Mouse (Mus musculus) midbrain, embryonic 15.5 days (tissue): ENCODE measurements at regions not wholly inside any gene's neighbourhood (a gene's known extent, or its start where the extent isn't known, plus 50 kb on each side); places are given as distances from the start of the nearest gene placed in this dataset.

Experiments
- ATAC-seq: fragments of 200-750 bp; cut with Nextera tagmentation; replicated peaks from 2 replicates; pipeline ENCODE4 v1.8.0; 2017; ENCODE audit warnings: moderate TSS enrichment
- H3K27ac ChIP-seq: fragments of 300-500 bp; sonication (generic); 2 replicates; pipeline ENCODE4 v1.5.1; 2015; ENCODE audit warnings: mild to moderate bottlenecking, inconsistent platforms
- H3K27me3 ChIP-seq: fragments of 300-500 bp; sonication (generic); replicated peaks from 2 replicates; pipeline ENCODE4 v1.6.1; 2015; ENCODE audit warnings: inconsistent platforms
- H3K36me3 ChIP-seq: fragments of 300-500 bp; sonication (generic); replicated peaks from 2 replicates; pipeline ENCODE4 v1.6.1; 2015; ENCODE audit warnings: inconsistent platforms
- H3K4me1 ChIP-seq: fragments of 300-500 bp; sonication (generic); 2 replicates; pipeline ENCODE4 v1.6.1; 2015; ENCODE audit warnings: inconsistent platforms
- H3K4me2 ChIP-seq: fragments of 300-500 bp; sonication (generic); 2 replicates; pipeline ENCODE4 v1.6.1; 2015; ENCODE audit warnings: inconsistent platforms, mild to moderate bottlenecking, moderate library complexity
- H3K4me3 ChIP-seq: fragments of 300-500 bp; sonication (generic); 2 replicates; pipeline ENCODE4 v1.5.1; 2015; ENCODE audit warnings: mild to moderate bottlenecking, inconsistent platforms
- H3K9ac ChIP-seq: fragments of 300-500 bp; sonication (generic); 2 replicates; pipeline ENCODE4 v1.6.1; 2015; ENCODE audit warnings: mild to moderate bottlenecking, inconsistent platforms
- H3K9me3 ChIP-seq: fragments of 300-500 bp; sonication (generic); 2 replicates; pipeline ENCODE4 v1.6.1; 2016; ENCODE audit warnings: inconsistent platforms
- WGBS: fragments of 180-500 bp; shearing (Covaris S2); methylation state at CpG from one replicate; pipeline ENCODE4 v1.1.7; 2015; ENCODE audit warnings: mixed read lengths; 5-methylcytosine and 5-hydroxymethylcytosine counted together

DNA sequence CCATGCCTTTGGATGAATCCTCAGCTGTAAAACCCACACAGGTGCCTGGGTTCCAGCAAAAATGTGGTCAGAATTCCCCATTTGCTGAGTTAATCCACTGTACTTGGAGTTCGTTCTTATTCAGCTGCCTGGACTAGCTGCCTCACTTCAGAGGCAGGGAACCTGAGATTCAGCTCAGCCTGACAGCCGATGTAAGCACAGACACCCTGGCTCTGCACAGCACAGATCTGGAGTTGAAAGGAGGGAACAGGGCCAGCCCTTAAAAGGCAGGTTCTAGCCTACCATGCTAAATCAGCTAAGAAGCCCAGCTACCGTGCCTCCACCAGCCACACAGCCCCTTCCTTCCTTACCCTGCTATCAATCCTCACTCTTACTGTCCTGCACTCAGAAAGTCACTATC is 306.0 kb downstream of the Mroh4 start:
- Histone ChIP-seq H3K9me3 (no peaks in the 10 kb centered on the region), H3K27me3 (no peaks in the 10 kb centered on the region), H3K4me3 (no peak overlapping the region), H3K36me3 (no peaks in the 10 kb centered on the region), H3K9ac (no peak overlapping the region), H3K4me1 (no peaks in the 10 kb centered on the region; the same call in 1 of the 2 replicates), H3K4me2 (no peak overlapping the region), H3K27ac (no peak overlapping the region)
- ATAC-seq, result no peak
- WGBS, result 53% methylated on average over 3 of the region's 3 CpGs

DNA sequence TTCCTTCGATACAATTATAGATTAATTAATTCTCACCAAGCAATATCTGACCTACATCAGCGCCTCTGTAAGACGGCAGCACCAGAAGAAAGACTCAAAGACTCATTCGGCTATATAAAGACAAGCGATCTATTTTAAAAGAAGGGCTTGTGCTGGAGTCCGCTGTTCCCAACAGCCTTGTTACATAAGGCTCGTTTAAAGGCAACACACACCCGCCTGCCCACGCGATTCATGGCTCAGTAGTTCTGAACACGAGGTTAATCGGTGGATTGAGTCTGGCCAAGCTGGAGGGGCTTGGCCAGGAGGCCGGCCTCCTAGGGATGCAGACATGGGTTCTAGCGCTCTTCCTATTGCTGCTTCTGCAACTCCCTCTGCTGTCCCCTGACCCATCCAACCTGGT is 306.9 kb downstream of the Mroh4 start:
- H3K4me2 ChIP-seq, result no peak overlapping the region
- no peak for ATAC-seq
- no peak overlapping the region for H3K4me3 ChIP-seq
- 55% methylated on average over 14 of the region's 14 CpGs for WGBS
- H3K4me1 ChIP-seq, result no peaks in the 10 kb centered on the region; the same call in 1 of the 2 replicates
- no peak overlapping the region for H3K27ac ChIP-seq
- no peak overlapping the region for H3K9ac ChIP-seq
- no peaks in the 10 kb centered on the region for H3K36me3 ChIP-seq
- no peaks in the 10 kb centered on the region for H3K9me3 ChIP-seq
- no peaks in the 10 kb centered on the region for H3K27me3 ChIP-seq

DNA sequence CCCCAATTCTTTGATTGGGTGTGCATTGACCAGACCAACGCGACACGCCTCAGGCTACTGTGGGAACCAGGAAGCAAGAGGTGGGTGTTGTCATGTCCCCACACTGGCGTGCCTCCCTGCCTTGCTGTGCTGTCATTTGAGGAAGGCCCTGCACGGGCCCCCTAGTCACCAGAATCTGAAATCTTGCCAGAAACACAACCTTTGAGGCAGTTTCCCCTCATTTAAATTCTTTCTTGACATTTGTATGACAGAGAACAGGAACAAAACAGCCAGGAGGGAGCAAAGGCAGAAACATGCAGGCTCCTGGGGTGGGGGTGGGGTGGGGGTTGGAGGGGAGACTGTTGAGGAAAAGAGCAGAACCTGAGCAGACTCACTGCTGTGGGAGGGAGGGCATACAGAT is 309.5 kb downstream of the Mroh4 start:
- Histone ChIP-seq H3K9ac (no peak overlapping the region), H3K36me3 (no peaks in the 10 kb centered on the region), H3K27ac (no peak overlapping the region), H3K4me3 (no peak overlapping the region), H3K9me3 (no peaks in the 10 kb centered on the region), H3K27me3 (no peaks in the 10 kb centered on the region), H3K4me2 (no peak overlapping the region), H3K4me1 (peaks cover 5% of the 10 kb centered on the region; the same call in 1 of the 2 replicates)
- WGBS, result 75% methylated on average over 5 of the region's 5 CpGs
- no peak for ATAC-seq

DNA sequence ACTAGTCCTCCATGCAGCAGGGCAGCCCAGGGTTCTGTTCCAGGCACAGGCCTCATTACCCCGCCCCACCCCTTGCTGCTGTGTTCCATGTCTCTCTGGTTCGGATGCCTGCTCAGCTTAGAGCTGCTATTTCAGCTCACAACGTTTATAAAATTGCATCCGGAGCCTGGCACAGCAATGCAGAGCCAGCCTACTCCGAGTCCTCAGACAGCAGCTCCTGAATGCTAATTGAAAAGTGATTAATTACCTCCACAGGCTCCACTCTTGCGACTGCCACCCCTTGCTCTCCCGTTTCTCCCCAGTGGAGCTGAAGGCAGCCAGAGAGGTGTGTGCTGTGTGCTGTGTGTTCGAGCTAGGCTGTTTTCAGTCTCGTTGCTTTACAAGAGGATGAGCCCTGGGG is 310.6 kb downstream of the Mroh4 start:
- no peak overlapping the region for H3K9ac ChIP-seq
- no peak for ATAC-seq
- H3K4me3 ChIP-seq, result no peak overlapping the region
- H3K4me2 ChIP-seq, result no peak overlapping the region
- no peaks in the 10 kb centered on the region for H3K9me3 ChIP-seq
- H3K27me3 ChIP-seq, result no peaks in the 10 kb centered on the region
- peaks cover 5% of the 10 kb centered on the region; the same call in 1 of the 2 replicates for H3K4me1 ChIP-seq
- WGBS, result 42% methylated on average over 9 of the region's 9 CpGs
- no peaks in the 10 kb centered on the region for H3K36me3 ChIP-seq
- 0 out of 2 replicates have a peak overlapping the region, but pooled peaks have one; percentile 14 for H3K27ac ChIP-seq

DNA sequence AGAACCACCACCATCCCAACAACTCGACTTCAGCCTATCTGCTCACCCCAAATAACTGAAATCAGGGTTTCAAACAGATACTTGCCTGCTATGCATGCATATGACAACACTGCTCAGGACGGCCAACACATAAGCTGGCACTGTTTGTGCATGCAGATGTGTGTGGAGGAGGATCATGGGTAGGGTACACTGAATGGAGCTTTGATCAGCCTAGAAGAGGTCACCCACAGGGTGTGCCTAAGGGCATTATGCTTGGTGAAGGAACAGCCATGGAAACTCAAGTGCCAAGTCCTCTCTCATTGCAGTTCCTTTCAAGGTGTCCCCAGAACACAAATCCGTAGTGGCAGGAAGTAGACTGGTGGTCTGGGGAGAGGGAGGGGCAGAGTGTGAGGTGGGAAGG is 316.7 kb downstream of the Mroh4 start:
- Histone ChIP-seq H3K4me1 (peaks cover 24% of the 10 kb centered on the region), H3K9me3 (no peaks in the 10 kb centered on the region), H3K9ac (no peak overlapping the region), H3K27me3 (no peaks in the 10 kb centered on the region), H3K27ac (0 out of 2 replicates have a peak overlapping the region, but pooled peaks have one; percentile 0), H3K4me2 (no peak overlapping the region), H3K36me3 (no peaks in the 10 kb centered on the region), H3K4me3 (no peak overlapping the region)
- ATAC-seq, result no peak
- 52% methylated on average over 3 of the region's 3 CpGs for WGBS

DNA sequence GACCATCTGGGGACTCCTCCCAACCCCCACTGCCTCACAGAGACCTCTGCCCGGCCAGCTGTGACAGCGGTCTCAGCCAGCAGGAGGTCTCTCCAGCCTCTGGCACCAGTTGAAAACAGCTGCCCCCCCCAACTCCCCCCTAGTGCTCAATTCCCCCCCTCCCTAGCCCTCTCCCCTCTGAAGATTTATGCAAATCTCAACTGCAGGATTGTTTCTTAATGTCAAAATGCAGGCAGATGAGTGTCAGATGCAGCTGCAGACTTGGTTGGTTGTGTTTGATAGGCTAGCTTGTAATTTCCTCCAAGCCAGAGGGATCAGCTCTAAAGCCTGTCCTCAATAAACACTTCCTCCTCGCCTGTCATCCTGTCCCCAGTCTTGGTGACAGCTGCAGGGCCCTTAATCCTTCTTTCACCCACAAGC is 317.7 kb downstream of the Mroh4 start:
- H3K36me3 ChIP-seq, result no peaks in the 10 kb centered on the region
- H3K27me3 ChIP-seq, result no peaks in the 10 kb centered on the region
- no peak overlapping the region for H3K4me2 ChIP-seq
- peaks cover 24% of the 10 kb centered on the region for H3K4me1 ChIP-seq
- ATAC-seq, result 0 out of 2 replicates have a peak, but pooled peaks have one; percentile 45
- no peak overlapping the region for H3K4me3 ChIP-seq
- H3K9ac ChIP-seq, result no peak overlapping the region
- no peaks in the 10 kb centered on the region for H3K9me3 ChIP-seq
- peak overlapping the region; percentile 24; the same call in 1 of the 2 replicates for H3K27ac ChIP-seq
- 7% methylated on average over 3 of the region's 3 CpGs for WGBS

DNA sequence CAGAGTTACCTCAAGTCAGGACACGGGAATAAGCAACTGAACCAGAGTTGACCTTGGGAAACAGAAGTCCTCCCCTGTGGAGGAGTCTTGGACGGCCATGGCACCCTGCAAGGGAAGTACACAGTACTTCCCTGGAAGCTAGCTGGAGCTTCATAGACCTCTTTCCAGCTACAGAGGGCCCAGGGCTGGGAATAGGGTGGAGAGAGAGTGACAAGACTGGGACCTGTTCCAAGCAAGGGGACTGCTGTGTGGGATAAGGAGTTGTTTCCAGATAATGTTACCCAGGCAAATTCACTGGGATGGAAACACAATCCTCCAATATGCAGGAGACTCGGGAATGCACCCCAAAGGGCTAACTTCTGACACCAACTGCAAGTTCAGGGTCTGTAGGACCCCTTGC is 325.1 kb downstream of the Mroh4 start:
- Histone ChIP-seq H3K9ac (no peak overlapping the region), H3K4me1 (no peaks in the 10 kb centered on the region), H3K36me3 (no peaks in the 10 kb centered on the region), H3K4me2 (no peak overlapping the region), H3K27ac (no peak overlapping the region), H3K27me3 (no peaks in the 10 kb centered on the region), H3K9me3 (no peaks in the 10 kb centered on the region), H3K4me3 (no peak overlapping the region)
- ATAC-seq, result no peak
- WGBS, result 63% methylated on average over 3 of the region's 3 CpGs

DNA sequence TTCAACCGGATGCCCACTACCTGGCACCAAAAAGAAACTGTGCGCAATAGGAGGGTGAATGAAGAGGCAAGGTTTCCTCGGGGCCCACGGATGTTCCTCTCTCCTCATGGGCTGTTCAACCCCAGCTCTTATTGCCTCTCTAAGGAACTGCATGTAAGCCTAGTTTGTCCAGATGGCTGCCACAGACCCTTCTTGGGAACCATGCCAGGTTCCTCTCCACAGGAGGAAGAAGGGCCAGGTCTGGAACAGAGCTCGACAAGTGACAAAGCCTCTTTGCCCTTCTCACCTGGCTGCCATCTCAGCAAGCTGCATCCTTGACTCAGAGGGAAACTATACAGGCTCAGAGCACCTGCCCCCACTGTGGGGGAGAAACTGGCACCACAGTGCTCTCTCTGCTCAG is 329.6 kb downstream of the Mroh4 start:
- Histone ChIP-seq H3K4me1 (no peaks in the 10 kb centered on the region), H3K9me3 (no peaks in the 10 kb centered on the region), H3K27ac (no peak overlapping the region), H3K4me2 (no peak overlapping the region), H3K9ac (no peak overlapping the region), H3K27me3 (no peaks in the 10 kb centered on the region), H3K36me3 (no peaks in the 10 kb centered on the region), H3K4me3 (no peak overlapping the region)
- no peak for ATAC-seq
- WGBS, result 85% methylated on average over 5 of the region's 5 CpGs

DNA sequence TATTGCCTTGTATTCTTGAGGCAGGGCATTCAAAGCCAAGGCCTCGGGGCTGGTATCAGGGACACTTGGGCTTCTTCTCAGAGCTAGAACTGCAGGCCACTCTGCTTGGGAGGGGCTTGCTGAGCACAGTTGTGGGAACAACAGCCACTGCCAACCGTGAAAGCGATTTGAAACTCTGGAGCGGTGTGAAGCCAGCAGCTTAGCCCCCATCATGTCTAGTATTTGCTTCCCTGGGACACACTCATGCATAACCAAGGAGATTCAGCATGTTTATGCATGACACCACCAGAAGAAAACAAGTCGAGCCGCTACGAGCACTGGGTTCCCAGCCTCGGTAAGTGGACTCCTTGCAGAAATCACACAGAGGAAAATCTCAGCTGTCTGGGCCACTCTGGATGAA is 339.9 kb downstream of the Mroh4 start:
- no peak overlapping the region for H3K4me3 ChIP-seq
- no peak overlapping the region for H3K27ac ChIP-seq
- no peak overlapping the region for H3K4me2 ChIP-seq
- no peaks in the 10 kb centered on the region for H3K36me3 ChIP-seq
- H3K4me1 ChIP-seq, result peaks cover 19% of the 10 kb centered on the region
- H3K27me3 ChIP-seq, result no peaks in the 10 kb centered on the region
- H3K9ac ChIP-seq, result no peak overlapping the region
- no peaks in the 10 kb centered on the region for H3K9me3 ChIP-seq
- WGBS, result 24% methylated on average over 8 of the region's 8 CpGs
- ATAC-seq, result peak; percentile 74; the same call in 1 of the 2 replicates

DNA sequence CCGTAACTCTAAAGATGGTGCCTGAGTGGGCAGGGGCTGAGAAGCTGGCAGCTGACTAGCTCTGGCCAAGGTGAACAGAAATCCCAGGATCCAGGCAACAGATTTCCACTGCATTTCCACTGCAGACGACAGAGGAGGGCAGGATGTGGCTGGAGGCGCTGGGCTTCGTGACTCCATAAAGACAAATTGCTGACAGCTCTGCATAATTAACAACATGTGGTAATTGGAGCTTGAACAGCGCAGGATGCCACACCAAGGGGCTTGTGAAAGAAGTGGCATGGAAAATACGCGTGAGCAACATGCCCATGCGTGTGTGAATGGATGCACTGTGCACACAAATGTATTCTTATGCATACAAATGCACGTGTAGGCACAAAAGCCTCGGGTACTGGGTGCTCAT is 341.5 kb downstream of the Mroh4 start:
- 66% methylated on average over 10 of the region's 10 CpGs for WGBS
- Histone ChIP-seq H3K4me2 (no peak overlapping the region), H3K4me3 (no peak overlapping the region), H3K36me3 (no peaks in the 10 kb centered on the region), H3K27me3 (no peaks in the 10 kb centered on the region), H3K27ac (no peak overlapping the region), H3K4me1 (peaks cover 19% of the 10 kb centered on the region), H3K9me3 (no peaks in the 10 kb centered on the region), H3K9ac (no peak overlapping the region)
- no peak for ATAC-seq

DNA sequence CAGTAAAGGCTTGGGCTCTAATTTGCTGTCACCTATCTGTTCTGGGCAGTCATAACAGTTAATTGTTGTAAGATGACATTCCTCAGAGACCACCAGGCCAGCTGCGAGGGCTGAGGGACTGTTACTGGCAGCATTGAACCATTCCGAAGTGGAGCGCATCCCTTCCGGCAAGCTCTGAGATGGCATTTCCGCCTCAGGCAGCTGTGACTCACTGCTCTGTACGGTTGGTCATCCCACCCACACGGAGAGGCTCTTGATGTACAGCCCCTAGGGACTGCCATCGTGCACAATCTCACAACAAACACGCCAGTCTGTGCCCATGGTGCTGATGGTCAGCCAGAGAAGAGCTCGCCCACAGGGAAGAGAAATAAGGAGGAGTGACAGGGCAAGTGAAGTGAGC is 342.0 kb downstream of the Mroh4 start:
- Histone ChIP-seq H3K9ac (no peak overlapping the region), H3K27me3 (no peaks in the 10 kb centered on the region), H3K4me2 (no peak overlapping the region), H3K4me1 (peaks cover 19% of the 10 kb centered on the region), H3K36me3 (no peaks in the 10 kb centered on the region), H3K4me3 (no peak overlapping the region), H3K9me3 (no peaks in the 10 kb centered on the region), H3K27ac (no peak overlapping the region)
- no peak for ATAC-seq
- 76% methylated on average over 10 of the region's 10 CpGs for WGBS

DNA sequence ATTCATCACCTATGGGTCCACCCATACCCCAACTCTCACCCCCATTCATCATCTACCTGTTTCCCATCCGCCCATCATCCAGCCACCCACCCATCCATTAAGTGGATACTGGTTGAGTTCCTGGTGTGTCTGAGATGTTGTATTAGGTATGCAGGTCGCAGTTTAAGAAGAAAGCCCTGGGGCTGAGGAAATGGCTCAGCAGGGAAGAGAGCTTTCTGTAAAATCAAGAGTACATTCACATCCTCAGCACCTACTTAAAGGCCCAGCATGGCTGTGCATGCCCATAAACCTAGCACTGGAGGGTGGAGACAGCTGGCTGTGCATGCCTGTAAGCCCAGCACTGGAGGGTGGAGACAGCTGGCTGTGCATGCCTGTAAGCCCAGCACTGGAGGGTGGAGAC is 348.7 kb downstream of the Mroh4 start:
- WGBS, result 91% methylated on average over 2 of the region's 2 CpGs
- no peak for ATAC-seq
- H3K4me1 ChIP-seq, result peaks cover 17% of the 10 kb centered on the region

DNA sequence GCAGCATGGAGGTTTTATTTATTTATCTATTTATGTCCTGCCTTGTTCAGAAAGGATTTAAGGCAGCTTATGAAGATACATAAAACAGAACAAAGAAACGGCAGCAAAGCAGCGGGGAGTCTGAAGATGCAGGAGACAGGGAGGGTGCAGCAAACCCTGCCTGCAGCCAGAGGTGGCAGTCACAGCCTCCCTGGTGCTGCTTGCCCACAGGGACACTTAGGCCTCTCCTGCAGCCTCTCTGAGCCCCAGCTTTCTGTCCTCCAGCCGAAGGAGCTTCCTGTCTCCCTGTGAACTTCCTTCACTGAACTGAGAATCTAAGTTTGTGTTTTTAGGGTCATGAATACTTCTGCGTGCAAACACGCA is 353.0 kb downstream of the Mroh4 start:
- H3K27me3 ChIP-seq, result no peaks in the 10 kb centered on the region
- H3K4me3 ChIP-seq, result no peak overlapping the region
- no peak overlapping the region for H3K4me2 ChIP-seq
- H3K9me3 ChIP-seq, result no peaks in the 10 kb centered on the region
- 49% methylated on average over 5 of the region's 5 CpGs for WGBS
- H3K27ac ChIP-seq, result peak overlapping the region; percentile 66
- peaks cover 19% of the 10 kb centered on the region for H3K4me1 ChIP-seq
- H3K9ac ChIP-seq, result no peak overlapping the region
- ATAC-seq, result no peak
- no peaks in the 10 kb centered on the region for H3K36me3 ChIP-seq

More for the DNA sequence above, 348.7 kb downstream of the Mroh4 start:
- Histone ChIP-seq H3K9ac (no peak overlapping the region), H3K9me3 (no peaks in the 10 kb centered on the region), H3K27me3 (no peaks in the 10 kb centered on the region), H3K4me3 (no peak overlapping the region), H3K36me3 (no peaks in the 10 kb centered on the region), H3K27ac (no peak overlapping the region), H3K4me2 (no peak overlapping the region)
